Mouse (Mus musculus) monocyte, adult 2 months (primary cell): Measurements from ENCODE around the gene Ppp2r3a.
A peak's percentile ranks its signal among the peaks of the same experiment; 100 is the strongest.

Experiments
- DNase-seq, 2 experiments: peaks; one replicate each; pipeline ENCODE4 v3.0.0; 2022; ENCODE audit warnings: low spot score in 2 of 2, low read depth in 1 of 2

The Ppp2r3a gene

GRCm38 (mm10) chr9:101075694-101076093 is 175.9 kb downstream of the Ppp2r3a start:
- no peak for DNase-seq

- peak; percentile 20 to 28 for DNase-seq
These were observed 176.5 kb downstream of the Ppp2r3a start for GRCm38 (mm10) chr9:101075091-101075581.

- peak; percentile 54 to 77 for DNase-seq
These were observed 177.1 kb downstream of the Ppp2r3a start for GRCm38 (mm10) chr9:101074332-101075021.

DNA sequence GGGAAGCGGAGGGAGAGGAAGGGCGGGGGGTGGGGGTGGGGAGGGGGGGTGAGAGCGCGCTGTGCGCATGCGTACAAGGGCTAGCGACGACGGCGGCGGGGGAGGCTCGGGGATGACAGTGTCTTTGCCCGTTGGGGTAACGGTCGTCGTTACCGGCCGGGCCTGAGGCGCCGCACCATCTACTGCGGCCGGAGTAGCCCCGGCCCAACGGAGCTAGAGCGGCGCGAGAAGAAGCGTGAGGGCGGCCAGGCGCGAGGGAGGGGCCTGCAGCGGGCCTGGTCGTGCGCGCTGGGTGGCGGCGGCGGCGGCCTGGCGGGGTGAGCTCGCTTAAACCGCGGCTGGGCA is 177.6 kb downstream of the Ppp2r3a start, which contains the start of gene Msl2:
Gene Msl2 (plus strand): TSS at position 115 of the 345 bp plus-strand sequence.
- DNase-seq = no peak

DNA sequence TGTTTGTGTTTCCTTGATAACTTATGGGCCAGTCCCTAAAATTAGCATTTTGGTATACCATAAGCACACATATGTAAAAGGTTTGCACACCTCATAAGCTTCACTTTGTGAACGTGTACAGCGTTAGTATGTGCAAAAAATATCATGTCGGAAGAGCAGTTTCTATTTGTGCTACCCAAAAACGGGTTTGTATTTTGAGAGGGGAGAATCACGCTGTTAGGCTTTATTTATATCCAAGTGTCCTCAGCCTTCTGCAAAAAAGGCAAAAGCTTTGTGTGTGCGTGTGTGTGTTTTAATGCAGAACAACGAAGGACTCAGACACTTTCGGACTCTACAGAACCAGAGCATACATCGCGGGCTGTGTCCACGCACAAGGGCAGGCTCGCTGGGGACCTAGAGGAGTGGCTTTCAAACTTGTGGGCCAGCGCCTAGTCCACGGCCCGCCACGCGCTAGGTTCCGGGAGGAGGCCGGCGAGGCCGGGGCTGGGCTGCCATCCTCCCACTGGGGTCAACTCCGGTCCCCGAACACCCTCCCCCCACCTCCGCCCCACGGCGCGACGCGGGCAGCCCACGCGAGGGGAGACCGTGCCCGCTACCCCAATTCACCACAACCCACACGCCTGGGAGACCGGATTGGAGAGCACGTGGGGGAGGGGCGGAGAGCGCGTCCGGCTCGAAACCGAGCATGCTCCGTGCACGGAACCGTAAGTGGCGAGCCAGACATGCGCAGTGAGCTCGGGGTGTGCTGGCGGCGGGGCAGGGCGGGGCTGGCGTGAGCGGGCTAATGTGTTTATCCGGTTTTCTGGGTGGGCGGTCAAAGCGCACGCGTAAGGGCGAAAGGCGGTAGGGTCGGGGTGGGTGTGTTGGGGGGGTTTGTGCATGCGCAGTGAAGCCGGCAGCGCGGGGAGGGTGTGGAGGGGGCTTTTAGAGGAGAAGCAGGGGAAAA is 178.3 kb downstream of the Ppp2r3a start:
- DNase-seq = peak; percentile 91 to 96

GRCm38 (mm10) chr9:101072506-101072905 is 179.1 kb downstream of the Ppp2r3a start:
- DNase-seq = no peak

DNA sequence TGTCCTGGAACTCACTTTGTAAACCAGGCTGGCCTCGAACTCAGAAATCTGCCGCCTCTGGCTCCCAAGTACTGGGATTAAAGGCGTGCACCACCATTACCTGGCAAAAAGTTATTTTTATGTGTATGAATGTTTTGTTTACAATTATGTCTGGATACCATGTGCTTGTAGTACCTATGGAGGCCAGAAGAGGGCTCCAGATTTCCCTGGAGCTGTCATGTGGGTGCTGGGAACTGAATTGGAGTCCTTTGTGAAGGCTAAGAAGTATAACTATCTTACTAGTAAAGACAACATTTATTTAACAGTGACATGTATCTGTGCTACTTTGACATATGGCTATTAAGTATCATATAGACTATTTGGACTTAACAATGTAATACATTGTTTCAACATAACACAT is 181.8 kb downstream of the Ppp2r3a start:
- DNase-seq = no peak

GRCm38 (mm10) chr9:101065076-101065602 is 186.5 kb downstream of the Ppp2r3a start:
- no peak for DNase-seq

- DNase-seq = no peak
These were observed 189.3 kb downstream of the Ppp2r3a start for GRCm38 (mm10) chr9:101062253-101062780.

- DNase-seq = no peak
These were observed 190.6 kb downstream of the Ppp2r3a start for GRCm38 (mm10) chr9:101061035-101061434.

GRCm38 (mm10) chr9:101057156-101057555 is 194.4 kb downstream of the Ppp2r3a start:
- DNase-seq = no peak
